Mouse (Mus musculus) midbrain, embryonic 11.5 days (tissue): ENCODE data around the gene Eif4enif1. TPM values are rescaled to one million over a fixed set of nuclear protein-coding genes. Genes with fewer than 3 reads are reported as not detected.
"Not testable (repeated sequence)": the region's sequence is repeated elsewhere in the genome, so short reads cannot be mapped to it uniquely, and the experiment has no call there.

Source experiments
- ATAC-seq: fragments of 200-750 bp; cut with Nextera tagmentation; 2 replicates; pipeline ENCODE4 v1.8.0; 2017; ENCODE audit warnings: moderate TSS enrichment, moderate library complexity; ENCODE audit not compliant: low FRiP score
- DNase-seq: peaks from one replicate; pipeline ENCODE4 v3.0.0; 2015; ENCODE audit warnings: low spot score; ENCODE audit errors: missing footprints
- H3K27ac ChIP-seq: fragments of 300-500 bp; sonication (generic); 2 replicates; pipeline ENCODE4 v1.5.1; 2014; ENCODE audit warnings: low read depth, low read length
- H3K27me3 ChIP-seq: fragments of 300-500 bp; sonication (generic); 2 replicates; pipeline ENCODE4 v1.6.1; 2014; ENCODE audit warnings: mild to moderate bottlenecking, low read length, moderate library complexity, mixed read lengths; ENCODE audit not compliant: control insufficient read depth, insufficient read depth
- H3K36me3 ChIP-seq: fragments of 300-500 bp; sonication (generic); 2 replicates; pipeline ENCODE4 v1.6.1; 2014; ENCODE audit warnings: mild to moderate bottlenecking, low read length, moderate library complexity, mixed read lengths; ENCODE audit not compliant: control insufficient read depth, insufficient read depth
- H3K4me1 ChIP-seq: fragments of 300-500 bp; sonication (generic); 2 replicates; pipeline ENCODE4 v1.6.1; 2014; ENCODE audit warnings: low read length; ENCODE audit not compliant: control insufficient read depth, insufficient read depth
- H3K4me2 ChIP-seq: fragments of 300-500 bp; sonication (generic); 2 replicates; pipeline ENCODE4 v1.6.1; 2014; ENCODE audit warnings: mild to moderate bottlenecking, moderate library complexity
- H3K4me3 ChIP-seq: fragments of 300-500 bp; sonication (generic); 2 replicates; pipeline ENCODE4 v1.5.1; 2014; ENCODE audit warnings: low read depth, low read length
- H3K9ac ChIP-seq: fragments of 300-500 bp; sonication (generic); 2 replicates; pipeline ENCODE4 v1.6.1; 2014; ENCODE audit warnings: low read length
- H3K9me3 ChIP-seq: fragments of 300-500 bp; sonication (generic); 2 replicates; pipeline ENCODE4 v1.6.1; 2016; ENCODE audit warnings: low read length; ENCODE audit not compliant: control insufficient read depth
- WGBS: fragments of 180-500 bp; shearing (Covaris S2); extraction: QIAGEN DNeasy Blood & Tissue Kit; methylation state at CpG from one replicate; pipeline ENCODE4 v1.1.7; 2014; 5-methylcytosine and 5-hydroxymethylcytosine counted together
- polyA plus RNA-seq: library from polyadenylated mRNA; unstranded; fragments of >200 nt; fragmentation: Nextera tagmentation; extraction: Ambion mirVana; gene quantifications from 2 replicates; pipeline ENCODE4 v1.2.1, GENCODE M21; 2014

Eif4enif1 gene
- polyA plus RNA-seq, 1 experiment from 2014 or later, result 54.7 TPM

DNA sequence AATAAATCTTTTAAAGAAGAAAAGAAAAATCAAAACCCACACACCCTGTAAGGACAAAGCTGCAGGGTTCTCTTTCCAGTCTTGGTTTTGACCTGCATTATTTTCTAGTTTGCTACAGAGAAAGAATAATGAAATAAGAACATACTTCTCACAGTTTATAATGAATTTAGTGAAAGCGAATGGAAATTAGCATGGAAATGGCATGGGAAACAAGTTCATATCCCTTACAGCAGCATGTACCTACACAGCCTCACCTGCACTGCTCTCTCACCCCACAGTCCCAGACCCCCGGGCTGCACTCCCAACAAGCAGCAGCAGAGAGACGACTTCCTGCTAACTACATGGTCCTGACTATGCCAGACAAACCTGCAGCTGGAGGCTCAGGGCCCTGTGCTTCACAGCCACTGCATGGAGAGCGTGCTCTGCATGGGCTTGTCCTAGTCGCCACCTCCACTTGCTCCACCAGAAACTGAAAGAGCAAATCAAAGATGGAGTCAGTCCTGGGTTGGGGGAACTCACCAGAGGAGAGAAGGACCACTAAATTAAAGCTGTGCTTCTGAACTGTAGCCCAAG is 36.9 kb upstream of the Eif4enif1 start:
- not testable (repeated sequence) for H3K4me1 ChIP-seq, H3K9ac ChIP-seq, H3K27me3 ChIP-seq, H3K4me3 ChIP-seq, DNase-seq, H3K36me3 ChIP-seq, H3K27ac ChIP-seq, H3K4me2 ChIP-seq
- 88% methylated on average over 3 of the region's 5 CpGs for WGBS
- H3K9me3 ChIP-seq, result peaks cover 13% of the 10 kb centered on the region
- ATAC-seq, result peak; percentile 36

DNA sequence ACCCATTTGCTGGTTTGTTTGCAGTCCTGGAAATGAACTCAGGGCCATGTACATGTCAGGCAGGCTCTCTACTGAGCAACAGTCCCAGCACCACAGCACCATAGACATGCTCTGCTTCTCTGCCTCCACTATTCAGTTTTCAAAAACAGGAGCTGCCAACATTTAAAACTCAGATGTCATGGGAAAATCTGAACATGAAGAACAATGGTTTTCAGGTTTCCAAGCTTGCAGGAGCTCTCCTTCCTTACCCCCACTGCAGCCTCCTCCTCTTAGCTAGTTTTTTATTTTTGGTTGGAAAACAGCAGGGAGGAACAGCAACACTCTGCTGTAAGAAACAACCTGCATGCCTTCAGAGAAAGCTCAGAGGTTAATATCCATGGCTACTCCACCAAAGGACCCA is 35.9 kb upstream of the Eif4enif1 start:
- not testable (repeated sequence) for H3K27me3 ChIP-seq, H3K36me3 ChIP-seq, H3K9ac ChIP-seq, ATAC-seq, DNase-seq, H3K27ac ChIP-seq, H3K4me3 ChIP-seq, H3K4me2 ChIP-seq, H3K4me1 ChIP-seq
- peaks cover 12% of the 10 kb centered on the region for H3K9me3 ChIP-seq

DNA sequence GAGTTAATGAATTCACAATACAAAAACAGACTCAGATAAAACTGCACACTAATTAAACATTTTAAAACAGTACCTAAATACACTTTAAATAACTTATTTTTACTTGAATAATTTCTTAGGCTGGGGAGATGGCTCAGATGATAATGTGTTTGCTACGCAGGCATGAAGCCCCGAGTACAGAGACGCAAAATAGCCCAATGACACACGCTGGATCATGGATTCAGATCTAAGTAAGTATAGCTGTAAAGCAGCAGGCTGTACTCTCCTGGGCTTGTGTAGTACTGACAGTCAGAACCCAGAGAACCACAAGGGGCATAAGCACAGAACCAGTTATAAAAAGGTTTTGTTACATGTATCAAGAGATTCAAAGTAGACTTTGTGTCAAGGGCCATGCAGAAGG is 35.1 kb upstream of the Eif4enif1 start:
- not testable (repeated sequence) for DNase-seq, H3K4me3 ChIP-seq, H3K4me1 ChIP-seq, H3K36me3 ChIP-seq, H3K4me2 ChIP-seq, H3K27ac ChIP-seq, H3K9ac ChIP-seq, ATAC-seq, H3K27me3 ChIP-seq
- 92% methylated on average over 4 of the region's 4 CpGs for WGBS
- peaks cover 11% of the 10 kb centered on the region for H3K9me3 ChIP-seq

DNA sequence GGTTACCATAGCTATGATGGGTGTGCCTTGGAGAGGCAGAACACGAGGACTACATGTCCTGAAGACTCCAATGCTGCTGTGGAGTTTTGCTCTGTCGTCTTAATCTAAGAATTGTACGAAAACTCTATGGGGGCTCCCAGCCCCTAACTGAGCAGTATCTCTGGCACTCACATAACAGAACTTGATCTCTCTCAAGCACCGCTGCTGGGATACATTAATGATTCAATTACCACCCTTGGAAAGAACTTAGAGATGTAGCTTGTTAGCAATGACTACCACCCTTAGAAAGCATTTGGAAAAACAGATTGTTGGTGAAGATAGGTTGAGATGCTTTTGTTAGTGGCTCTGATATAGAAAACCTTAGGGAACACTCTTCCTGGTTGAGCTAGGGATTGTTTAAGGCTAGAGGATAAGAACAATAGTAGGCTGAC is 34.6 kb upstream of the Eif4enif1 start:
- not testable (repeated sequence) for H3K4me3 ChIP-seq, H3K9ac ChIP-seq, H3K36me3 ChIP-seq, H3K9me3 ChIP-seq, H3K4me1 ChIP-seq, H3K4me2 ChIP-seq, ATAC-seq, DNase-seq, H3K27ac ChIP-seq, H3K27me3 ChIP-seq
- 69% methylated on average over 4 of the region's 4 CpGs for WGBS

DNA sequence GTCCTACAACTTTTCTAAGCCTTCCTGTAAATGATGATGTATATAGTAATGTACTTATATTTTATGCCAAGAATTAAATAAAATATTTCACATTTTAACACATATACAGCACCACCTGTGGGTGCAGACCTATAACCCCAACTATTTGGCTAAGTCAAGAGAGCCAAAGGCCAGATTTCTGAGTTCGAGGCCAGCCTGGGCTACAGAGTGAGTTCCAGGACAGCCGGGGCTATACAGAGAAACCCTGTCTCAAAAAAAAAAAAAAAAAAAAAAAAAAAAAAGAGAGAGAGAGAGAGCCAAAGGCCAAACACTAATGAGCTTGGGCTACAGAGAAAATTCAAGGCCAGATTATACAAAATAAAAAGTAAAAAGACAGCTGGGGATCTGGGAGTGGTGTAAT is 33.1 kb upstream of the Eif4enif1 start:
- H3K27me3 ChIP-seq, H3K9ac ChIP-seq, H3K9me3 ChIP-seq, H3K27ac ChIP-seq, H3K4me3 ChIP-seq, H3K36me3 ChIP-seq, H3K4me2 ChIP-seq, H3K4me1 ChIP-seq, DNase-seq: not testable (repeated sequence)
- 77% methylated on average over 2 of the region's 2 CpGs for WGBS
- peak; percentile 55 for ATAC-seq

DNA sequence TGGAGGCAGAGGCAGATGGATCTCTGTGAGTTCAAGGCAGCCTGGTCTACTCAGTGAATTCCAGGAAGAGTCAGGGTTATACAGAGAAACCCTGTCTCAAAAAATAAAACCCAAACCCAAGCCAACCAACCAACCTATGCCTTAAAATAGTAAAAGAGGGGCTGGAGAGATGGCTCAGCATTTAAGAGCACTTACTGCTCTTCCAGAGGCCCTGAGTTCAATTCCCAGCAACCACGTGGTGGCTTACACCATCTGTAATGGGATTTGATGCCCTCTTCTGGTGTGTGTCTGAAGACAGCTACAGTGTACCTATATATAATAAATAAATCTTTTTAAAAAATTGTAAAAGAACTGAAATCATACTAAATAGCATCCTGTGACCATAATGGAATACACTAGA is 30.3 kb upstream of the Eif4enif1 start:
- not testable (repeated sequence) for H3K9ac ChIP-seq, H3K9me3 ChIP-seq, H3K4me1 ChIP-seq, H3K36me3 ChIP-seq, H3K4me2 ChIP-seq, H3K27me3 ChIP-seq, ATAC-seq, H3K4me3 ChIP-seq, DNase-seq, H3K27ac ChIP-seq
- WGBS, result 72% methylated on average over 1 of the region's 1 CpGs

DNA sequence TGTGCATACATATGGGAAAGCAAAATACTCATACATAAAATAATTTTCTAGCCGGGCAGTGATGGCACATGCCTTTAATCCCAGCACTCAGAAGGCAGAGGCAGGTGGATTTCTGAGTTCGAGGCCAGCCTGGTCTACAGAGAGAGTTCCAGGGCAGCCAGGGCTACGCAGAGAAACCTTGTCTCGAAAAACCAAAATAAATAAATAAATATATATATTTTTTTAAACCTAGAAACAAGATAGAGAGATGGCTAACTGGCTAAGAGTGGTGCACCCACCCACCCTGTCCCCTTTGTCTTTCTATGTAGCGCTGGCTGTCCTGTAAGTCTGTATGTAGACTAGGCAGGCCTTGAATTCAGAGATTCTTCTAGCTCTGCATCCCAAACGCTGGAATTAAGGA is 29.7 kb upstream of the Eif4enif1 start:
- DNase-seq, H3K27me3 ChIP-seq, ATAC-seq, H3K9ac ChIP-seq, H3K4me1 ChIP-seq, H3K4me2 ChIP-seq, H3K36me3 ChIP-seq, H3K4me3 ChIP-seq, H3K27ac ChIP-seq, H3K9me3 ChIP-seq: not testable (repeated sequence)
- 59% methylated on average over 5 of the region's 6 CpGs for WGBS

DNA sequence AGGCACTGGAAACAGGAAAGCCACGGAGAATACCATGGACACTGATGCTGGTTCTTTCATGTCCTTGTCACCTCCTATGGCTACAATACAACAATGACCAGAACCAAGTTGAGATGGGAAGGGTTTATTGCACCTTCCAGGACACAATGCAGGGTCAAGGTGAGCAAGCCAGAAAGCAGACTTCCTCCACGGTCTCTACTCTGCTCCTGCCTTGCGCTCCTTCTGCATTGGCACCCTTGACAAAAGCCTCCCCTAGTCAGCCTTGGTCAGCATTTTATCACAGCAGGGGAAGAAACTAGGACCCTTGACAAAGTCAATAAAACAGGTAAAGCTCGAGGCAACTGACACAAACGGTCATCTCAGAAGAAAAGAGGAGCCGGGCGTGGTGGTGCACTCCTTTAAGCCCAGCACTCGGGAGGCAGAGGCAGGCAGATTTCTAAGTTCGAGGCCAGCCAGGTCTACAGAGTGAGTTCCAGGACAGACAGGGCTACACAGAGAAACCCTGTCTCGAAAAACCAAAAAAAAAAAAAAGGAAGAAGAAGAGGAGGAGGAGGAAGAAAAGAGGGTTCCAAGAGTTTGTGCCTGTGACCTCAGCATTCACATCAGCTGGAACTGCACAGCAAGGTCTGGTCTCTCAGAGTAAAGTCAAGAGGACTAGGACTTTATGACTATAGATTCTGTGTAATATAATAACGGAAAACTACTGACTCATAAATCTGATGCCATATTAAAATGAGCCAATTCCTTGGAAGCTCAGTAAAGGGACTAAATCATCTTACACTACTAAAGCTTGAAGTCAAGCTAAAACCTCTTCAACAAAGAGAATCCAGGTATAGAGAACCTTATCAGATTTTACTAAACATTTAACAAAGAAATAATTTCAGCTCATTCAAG is 28.5 kb upstream of the Eif4enif1 start:
- not testable (repeated sequence) for H3K27ac ChIP-seq, H3K9ac ChIP-seq, DNase-seq, H3K4me2 ChIP-seq, H3K9me3 ChIP-seq, H3K4me3 ChIP-seq, H3K27me3 ChIP-seq, H3K4me1 ChIP-seq, H3K36me3 ChIP-seq
- ATAC-seq, result peak; percentile 56
- 84% methylated on average over 11 of the region's 11 CpGs for WGBS

DNA sequence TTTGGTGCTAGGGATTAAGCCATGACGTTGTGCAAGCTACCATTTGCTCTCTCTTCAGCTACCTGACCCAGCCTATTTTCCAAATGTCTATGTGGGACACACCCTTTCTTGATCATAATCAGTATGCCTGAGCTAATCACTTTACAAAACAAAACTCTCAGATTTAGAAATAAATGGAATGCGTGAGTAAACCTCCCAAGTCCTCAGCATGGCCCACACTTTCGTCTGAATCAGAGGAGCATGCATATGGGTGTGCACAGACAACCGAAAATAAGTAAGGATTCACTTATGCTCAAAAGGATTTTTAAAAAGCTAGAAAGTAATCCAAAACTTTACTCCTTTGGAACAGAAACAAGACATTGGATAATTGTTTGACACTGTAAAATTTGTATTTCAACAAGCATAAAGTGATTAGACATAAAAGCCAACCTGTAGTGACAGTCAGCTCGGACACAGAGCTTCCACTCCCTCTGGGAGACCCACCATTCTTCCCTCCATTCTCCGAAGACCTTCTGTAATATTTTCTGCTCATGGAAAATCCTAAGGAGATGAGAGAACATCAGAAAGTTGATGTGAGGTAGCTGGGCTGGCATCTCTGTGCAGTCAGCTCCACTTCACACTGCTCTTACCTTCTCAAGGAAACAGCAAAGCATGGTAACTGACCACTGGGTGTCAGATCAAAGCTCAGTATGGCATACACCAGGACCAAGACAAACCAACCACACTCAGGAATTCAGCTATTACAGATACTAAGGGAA is 23.0 kb upstream of the Eif4enif1 start:
- WGBS, result 84% methylated on average over 6 of the region's 6 CpGs
- not testable (repeated sequence) for ATAC-seq, H3K4me1 ChIP-seq, H3K27ac ChIP-seq, H3K27me3 ChIP-seq, H3K4me3 ChIP-seq, H3K36me3 ChIP-seq, H3K4me2 ChIP-seq, H3K9ac ChIP-seq, DNase-seq, H3K9me3 ChIP-seq
